Mouse (Mus musculus) forebrain, postnatal 0 days (tissue): ENCODE data around the gene Dusp8. TPM values are rescaled to one million over a fixed set of nuclear protein-coding genes. Genes with fewer than 3 reads are reported as not detected.

Source experiments
- ATAC-seq: fragments of 200-750 bp; cut with Nextera tagmentation; 2 replicates; pipeline ENCODE4 v1.8.0; 2017; ENCODE audit warnings: mild to moderate bottlenecking, moderate library complexity
- DNase-seq: peaks from one replicate; pipeline ENCODE4 v3.0.0-alpha.2; 2015
- H3K27ac ChIP-seq: fragments of 300-500 bp; sonication (generic); 2 replicates; pipeline ENCODE4 v1.5.1; 2014; ENCODE audit warnings: low read depth, mild to moderate bottlenecking, antibody characterized with exemption, low read length, moderate library complexity, mixed read lengths
- H3K27me3 ChIP-seq: fragments of 300-500 bp; sonication (generic); 2 replicates; pipeline ENCODE4 v1.6.1; 2014; ENCODE audit warnings: mild to moderate bottlenecking, low read length, mixed read lengths; ENCODE audit not compliant: insufficient read depth
- H3K36me3 ChIP-seq: fragments of 300-500 bp; sonication (generic); 2 replicates; pipeline ENCODE4 v1.6.1; 2014; ENCODE audit warnings: mild to moderate bottlenecking, moderate library complexity; ENCODE audit not compliant: insufficient read depth
- H3K4me1 ChIP-seq: fragments of 300-500 bp; sonication (generic); 2 replicates; pipeline ENCODE4 v1.6.1; 2014; ENCODE audit warnings: antibody characterized with exemption; ENCODE audit not compliant: insufficient read depth
- H3K4me2 ChIP-seq: fragments of 300-500 bp; sonication (generic); 2 replicates; pipeline ENCODE4 v1.6.1; 2014; ENCODE audit warnings: low read depth, mild to moderate bottlenecking, moderate library complexity
- H3K4me3 ChIP-seq: fragments of 300-500 bp; sonication (generic); 2 replicates; pipeline ENCODE4 v1.5.1; 2014; ENCODE audit warnings: low read depth, low read length, mixed read lengths
- H3K9ac ChIP-seq: fragments of 300-500 bp; sonication (generic); 2 replicates; pipeline ENCODE4 v1.6.1; 2014; ENCODE audit warnings: mild to moderate bottlenecking
- H3K9me3 ChIP-seq: fragments of 300-500 bp; sonication (generic); 2 replicates; pipeline ENCODE4 v1.6.1; 2016; ENCODE audit warnings: low read length
- CTCF ChIP-seq: sonication (generic); IDR thresholded peaks from 2 replicates; pipeline ENCODE4 v1.5.1; 2016; ENCODE audit warnings: antibody characterized with exemption, control low read depth, low read depth
- WGBS: fragments of 180-500 bp; shearing (Covaris S2); extraction: QIAGEN DNeasy Blood & Tissue Kit; methylation state at CpG from one replicate; pipeline ENCODE4 v1.1.7; 2014; 5-methylcytosine and 5-hydroxymethylcytosine counted together
- polyA plus RNA-seq: library from polyadenylated mRNA; unstranded; fragments of >200 nt; fragmentation: Nextera tagmentation; extraction: Ambion mirVana; gene quantifications from 2 replicates; pipeline ENCODE4 v1.2.1, GENCODE M21; 2015
- total RNA-seq: library from RNA; depleted of rRNA; stranded (reverse); fragments of >200 nt; gene quantifications from 2 replicates; pipeline ENCODE4 v1.2.3, GENCODE M21; 2014

Gene Dusp8
- total and polyA plus RNA-seq, 2 experiments from 2014 or later: 92.6 to 106 TPM

DNA sequence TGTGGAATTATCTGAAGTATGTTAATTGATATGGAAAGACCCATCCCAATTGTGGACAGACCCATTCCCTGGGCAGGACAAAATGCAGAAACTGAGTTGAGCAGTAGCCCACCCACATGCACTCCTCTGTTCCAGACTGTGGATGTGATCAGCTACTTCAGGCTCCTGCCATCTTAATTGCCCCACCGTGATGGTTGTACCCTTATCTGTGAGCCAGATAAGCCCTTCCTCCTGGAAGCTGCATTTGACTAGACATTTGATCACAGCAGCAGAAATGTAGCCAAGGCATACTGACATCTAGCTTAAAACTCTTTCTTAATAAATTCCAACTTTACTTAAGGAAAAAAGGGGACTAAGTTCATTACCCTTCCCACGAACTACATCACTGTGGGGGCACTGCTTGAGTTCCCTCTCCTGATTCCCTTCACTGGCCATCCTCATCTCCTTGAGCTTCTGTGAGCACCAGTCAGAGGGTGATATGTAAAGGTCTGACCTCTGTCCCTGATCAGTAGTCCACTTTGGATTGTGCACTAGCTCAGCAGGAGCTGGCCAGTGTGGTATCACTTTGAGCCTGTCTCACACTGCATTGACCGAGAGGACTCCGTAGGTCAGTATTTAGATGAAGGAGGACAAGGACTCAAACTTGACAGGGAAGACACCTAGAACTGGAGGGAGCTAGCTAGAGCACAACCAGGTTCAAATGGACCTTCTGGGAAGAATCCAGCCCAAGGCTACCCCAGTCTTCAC, 9.3 kb downstream of the Dusp8 start:
- Histone ChIP-seq H3K9ac (no peak overlapping the region), H3K4me2 (no peak overlapping the region), H3K4me3 (no peak overlapping the region), H3K36me3 (peaks cover 78% of the 10 kb centered on the region), H3K27me3 (no peaks in the 10 kb centered on the region), H3K27ac (no peak overlapping the region), H3K4me1 (peaks cover 17% of the 10 kb centered on the region), H3K9me3 (no peaks in the 10 kb centered on the region)
- TF ChIP-seq CTCF: no peak
- ATAC-seq (no peak), DNase-seq (no peak)
- WGBS: 92% methylated on average over 4 of the region's 4 CpGs

GRCm38 (mm10) chr7:142084820-142085219, 10.8 kb downstream of the Dusp8 start:
- peak; percentile 23; the same call in 1 of the 2 replicates for ATAC-seq
- Histone ChIP-seq H3K4me2 (no peak overlapping the region), H3K4me1 (0 out of 2 replicates have a peak, but pooled peaks cover 5% of the 10 kb centered on the region), H3K36me3 (peaks cover 89% of the 10 kb centered on the region), H3K4me3 (no peak overlapping the region), H3K9ac (no peak overlapping the region), H3K27ac (0 out of 2 replicates have a peak overlapping the region, but pooled peaks have one; percentile 2), H3K9me3 (no peaks in the 10 kb centered on the region), H3K27me3 (no peaks in the 10 kb centered on the region)
- 9% methylated on average over 3 of the region's 3 CpGs for WGBS
- DNase-seq: peak; percentile 82
- TF ChIP-seq CTCF: no peak

DNA sequence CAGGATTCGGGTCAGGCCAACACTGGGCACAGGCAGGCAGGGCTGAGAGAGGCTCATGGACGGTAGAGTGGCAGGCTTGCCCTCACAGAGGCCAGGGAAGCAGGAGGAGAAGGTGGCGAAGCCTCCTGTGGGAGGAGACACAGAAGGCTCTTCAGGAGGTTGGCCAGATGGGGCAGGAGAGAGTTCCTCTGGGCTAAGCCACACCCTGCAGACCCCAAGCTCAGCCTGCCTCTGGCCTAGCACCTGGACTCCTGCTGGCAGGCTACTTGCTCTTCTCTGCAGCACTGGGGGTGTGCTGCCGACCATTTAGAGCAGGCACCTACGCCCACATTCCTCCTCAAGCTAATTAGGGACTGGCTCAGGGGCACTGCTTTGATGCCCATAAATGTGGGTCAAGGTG, 11.2 kb downstream of the Dusp8 start:
- peaks cover 90% of the 10 kb centered on the region for H3K36me3 ChIP-seq
- no peaks in the 10 kb centered on the region for H3K27me3 ChIP-seq
- H3K4me2 ChIP-seq: no peak overlapping the region
- 0 out of 2 replicates have a peak overlapping the region, but pooled peaks have one; percentile 2 for H3K27ac ChIP-seq
- no peak overlapping the region for H3K4me3 ChIP-seq
- TF ChIP-seq CTCF: no peak; the same call in 1 of the 2 replicates
- 0 out of 2 replicates have a peak, but pooled peaks cover 2% of the 10 kb centered on the region for H3K4me1 ChIP-seq
- DNase-seq (no peak), ATAC-seq (0 out of 2 replicates have a peak, but pooled peaks have one; percentile 17)
- no peak overlapping the region for H3K9ac ChIP-seq
- WGBS: 21% methylated on average over 5 of the region's 5 CpGs
- H3K9me3 ChIP-seq: no peaks in the 10 kb centered on the region

- H3K4me3 ChIP-seq: no peak overlapping the region
- WGBS: 34% methylated on average over 12 of the region's 12 CpGs
- no peak overlapping the region for H3K9ac ChIP-seq
- no peaks in the 10 kb centered on the region for H3K27me3 ChIP-seq
- H3K27ac ChIP-seq: no peak overlapping the region
- DNase-seq (no peak), ATAC-seq (0 out of 2 replicates have a peak, but pooled peaks have one; percentile 15)
- no peaks in the 10 kb centered on the region for H3K9me3 ChIP-seq
- no peak overlapping the region for H3K4me2 ChIP-seq
- peaks cover 92% of the 10 kb centered on the region for H3K36me3 ChIP-seq
- peak; percentile 55 for TF ChIP-seq CTCF
- no peaks in the 10 kb centered on the region for H3K4me1 ChIP-seq
Observed at GRCm38 (mm10) chr7:142083588-142084317, 11.9 kb downstream of the Dusp8 start.

GRCm38 (mm10) chr7:142082607-142083006, 13.0 kb downstream of the Dusp8 start:
- Histone ChIP-seq H3K27ac (no peak overlapping the region), H3K36me3 (peaks cover 82% of the 10 kb centered on the region)

GRCm38 (mm10) chr7:142082179-142082578, 13.5 kb downstream of the Dusp8 start:
- H3K4me3 ChIP-seq: no peak overlapping the region
- DNase-seq (no peak), ATAC-seq (no peak)
- no peaks in the 10 kb centered on the region for H3K27me3 ChIP-seq
- 34% methylated on average over 36 of the region's 38 CpGs for WGBS
- no peaks in the 10 kb centered on the region for H3K9me3 ChIP-seq
- no peak overlapping the region for H3K27ac ChIP-seq
- TF ChIP-seq CTCF: no peak
- H3K36me3 ChIP-seq: peaks cover 78% of the 10 kb centered on the region
- H3K9ac ChIP-seq: no peak overlapping the region
- H3K4me2 ChIP-seq: no peak overlapping the region
- H3K4me1 ChIP-seq: no peaks in the 10 kb centered on the region

More at GRCm38 (mm10) chr7:142082607-142083006, 13.0 kb downstream of the Dusp8 start:
- Histone ChIP-seq H3K9ac (no peak overlapping the region), H3K27me3 (no peaks in the 10 kb centered on the region), H3K9me3 (no peaks in the 10 kb centered on the region), H3K4me2 (no peak overlapping the region), H3K4me3 (no peak overlapping the region), H3K4me1 (no peaks in the 10 kb centered on the region)
- TF ChIP-seq CTCF: no peak
- DNase-seq (no peak), ATAC-seq (no peak)
- WGBS: 51% methylated on average over 16 of the region's 16 CpGs

DNA sequence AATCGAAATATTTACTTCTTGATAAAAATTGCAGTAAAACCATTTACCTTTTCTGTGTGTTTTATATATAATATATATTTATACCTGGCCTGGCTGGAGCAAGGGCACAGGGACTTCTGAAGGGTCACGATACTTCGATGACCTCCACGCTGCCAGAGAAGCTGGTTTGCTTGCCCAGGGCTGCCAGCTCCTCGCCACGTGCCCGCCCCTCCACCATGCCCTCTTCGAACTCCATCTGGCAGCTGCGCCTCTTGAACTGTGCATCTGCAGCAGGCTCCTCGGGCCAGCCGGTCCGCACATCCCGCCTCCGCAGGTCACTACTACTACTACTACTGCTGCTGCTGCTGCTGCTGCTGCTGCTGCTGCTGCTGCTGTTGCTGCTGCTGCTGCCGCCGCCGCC, 13.9 kb downstream of the Dusp8 start:
- H3K36me3 ChIP-seq: peaks cover 74% of the 10 kb centered on the region
- no peaks in the 10 kb centered on the region for H3K27me3 ChIP-seq
- no peak overlapping the region for H3K9ac ChIP-seq
- no peak for DNase-seq
- H3K27ac ChIP-seq: no peak overlapping the region
- no peaks in the 10 kb centered on the region for H3K4me1 ChIP-seq
- H3K4me3 ChIP-seq: no peak overlapping the region
- no peak for TF ChIP-seq CTCF
- H3K9me3 ChIP-seq: no peaks in the 10 kb centered on the region
- WGBS: 55% methylated on average over 17 of the region's 17 CpGs
- no peak for ATAC-seq
- no peak overlapping the region for H3K4me2 ChIP-seq
